Comparison of ENCODE assay signal across 10 mouse cellular contexts in the genomic region with DNA sequence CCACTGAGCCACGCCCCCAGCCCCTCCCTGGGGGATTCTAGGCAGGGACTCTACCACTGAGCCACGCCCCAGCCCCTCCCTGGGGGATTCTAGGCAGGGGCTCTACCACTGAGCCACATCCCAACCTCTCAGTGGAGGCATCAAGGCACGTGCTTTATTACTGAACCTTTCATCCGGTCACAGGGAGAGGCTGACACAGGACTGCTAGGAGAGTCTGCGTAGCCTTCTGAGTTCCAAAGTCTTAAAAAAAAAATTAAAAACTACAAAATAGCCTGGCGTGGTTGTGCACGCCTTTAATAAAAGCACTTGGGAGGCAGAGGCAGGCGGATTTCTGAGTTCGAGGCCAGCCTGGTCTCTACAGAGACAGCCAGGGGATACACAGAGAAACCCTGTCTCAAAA. TPM values are rescaled to one million over a fixed set of nuclear protein-coding genes. Genes with fewer than 3 reads are reported as not detected.
DNase-seq lines count a peak whose midpoint lies in the region; ATAC-seq and TF ChIP-seq lines count a peak whose summit lies in the region.
"Not testable (repeated sequence)": the region's sequence is repeated elsewhere in the genome, so short reads cannot be mapped to it uniquely, and the experiment has no call there.
"Had no signal": no experiment of that assay in that cellular context is flagged by ENCODE, and none has a peak within 500 bp of the region (broad histone marks: within the 10 kb centered on the region; RNA-seq: fewer than 3 reads in every experiment).

No protein-coding gene starts in this region.

- WGBS in embryonic facial prominence, embryonic 10.5 days: 54% methylated on average over 9 of the region's 9 CpGs
- WGBS in forebrain, postnatal 0 days: 61% methylated on average over 9 of the region's 9 CpGs
- 58% methylated on average over 9 of the region's 9 CpGs for WGBS in hindbrain, embryonic 14.5 days
- 63% methylated on average over 9 of the region's 9 CpGs for WGBS in limb, embryonic 10.5 days
- WGBS in lung, embryonic 15.5 days: 55% methylated on average over 9 of the region's 9 CpGs
- WGBS in neural tube, embryonic 11.5 days: 60% methylated on average over 9 of the region's 9 CpGs

- H3K4me2 ChIP-seq in forebrain, postnatal 0 days (ENCODE audit: low read depth): peak overlapping the region; percentile 81
- H3K4me2 ChIP-seq in hindbrain, embryonic 14.5 days (replicated peaks): peak overlapping the region; percentile 79
- H3K4me2 ChIP-seq in lung, embryonic 15.5 days: peak overlapping the region; percentile 79
- peak overlapping the region; percentile 89 for H3K4me2 ChIP-seq in neural tube, embryonic 11.5 days (ENCODE audit: low read depth)

- not testable (repeated sequence) for H3K36me3 ChIP-seq in ES-Bruce4 (ENCODE audit: control insufficient read depth, insufficient read depth, low read length, poor library complexity, severe bottlenecking); neural tube, embryonic 11.5 days (ENCODE audit: control insufficient read depth, insufficient read depth, low read length)
- H3K36me3 ChIP-seq in embryonic facial prominence, embryonic 10.5 days (replicated peaks): peaks cover 31% of the 10 kb centered on the region
- H3K36me3 ChIP-seq in forebrain, postnatal 0 days (ENCODE audit: insufficient read depth): peaks cover 22% of the 10 kb centered on the region
- H3K36me3 ChIP-seq in hindbrain, embryonic 14.5 days (replicated peaks; ENCODE audit: control insufficient read depth, insufficient read depth): peaks cover 29% of the 10 kb centered on the region
- H3K36me3 ChIP-seq in limb, embryonic 10.5 days: peaks cover 32% of the 10 kb centered on the region
- H3K36me3 ChIP-seq in lung, embryonic 15.5 days: peaks cover 23% of the 10 kb centered on the region

- not testable (repeated sequence) for TF ChIP-seq POLR2A in ES-Bruce4 (IDR thresholded peaks at IDR 0.05; ENCODE audit: insufficient read depth, low read length)

- DNase-seq in embryonic facial prominence, embryonic 10.5 days (ENCODE audit: low spot score); forebrain, postnatal 0 days; hindbrain, embryonic 14.5 days (ENCODE audit: low spot score); limb, embryonic 10.5 days (ENCODE audit: low spot score); neural tube, embryonic 11.5 days (ENCODE audit: low spot score): not testable (repeated sequence)

- not testable (repeated sequence) for H3K4me1 ChIP-seq in ES-Bruce4 (ENCODE audit: control insufficient read depth, insufficient read depth, low read length); forebrain, postnatal 0 days (ENCODE audit: insufficient read depth); neural tube, embryonic 11.5 days (ENCODE audit: control insufficient read depth, insufficient read depth, low read length)
- peaks cover 17% of the 10 kb centered on the region for H3K4me1 ChIP-seq in embryonic facial prominence, embryonic 10.5 days
- H3K4me1 ChIP-seq in hindbrain, embryonic 14.5 days (replicated peaks; ENCODE audit: control insufficient read depth, insufficient read depth, low read length): peaks cover 13% of the 10 kb centered on the region
- peaks cover 19% of the 10 kb centered on the region for H3K4me1 ChIP-seq in limb, embryonic 10.5 days
- peaks cover 15% of the 10 kb centered on the region for H3K4me1 ChIP-seq in lung, embryonic 15.5 days

- H3K4me3 ChIP-seq in ES-Bruce4 (ENCODE audit: low read depth, low read length): peak overlapping the region; percentile 92
- H3K4me3 ChIP-seq in embryonic facial prominence, embryonic 10.5 days: peak overlapping the region; percentile 99
- peak overlapping the region; percentile 58 for H3K4me3 ChIP-seq in forebrain, postnatal 0 days (ENCODE audit: low read depth, low read length)
- peak overlapping the region; percentile 96 for H3K4me3 ChIP-seq in hindbrain, embryonic 14.5 days (replicated peaks; ENCODE audit: low read length)
- peak overlapping the region; percentile 98 for H3K4me3 ChIP-seq in limb, embryonic 10.5 days
- H3K4me3 ChIP-seq in lung, embryonic 15.5 days: peak overlapping the region; percentile 98
- H3K4me3 ChIP-seq in neural tube, embryonic 11.5 days (ENCODE audit: low read depth, low read length): peak overlapping the region; percentile 85

- not testable (repeated sequence) for TF ChIP-seq CTCF in ES-Bruce4 (IDR thresholded peaks at IDR 0.05; ENCODE audit: low read depth, low read length); forebrain, postnatal 0 days (IDR thresholded peaks at IDR 0.05; ENCODE audit: low read depth)

- peak overlapping the region; percentile 76 for H3K9ac ChIP-seq in ES-Bruce4 (ENCODE audit: low read depth, poor library complexity, severe bottlenecking)
- H3K9ac ChIP-seq in forebrain, postnatal 0 days: peak overlapping the region; percentile 72
- peak overlapping the region; percentile 91 for H3K9ac ChIP-seq in hindbrain, embryonic 14.5 days
- H3K9ac ChIP-seq in lung, embryonic 15.5 days: peak overlapping the region; percentile 76
- peak overlapping the region; percentile 77 for H3K9ac ChIP-seq in neural tube, embryonic 11.5 days (ENCODE audit: low read length)

- ATAC-seq in forebrain, postnatal 0 days; lung, embryonic 15.5 days (ENCODE audit: borderline replicate concordance, extremely low read depth, low FRiP score, low TSS enrichment); neural tube, embryonic 11.5 days (ENCODE audit: insufficient read depth, low FRiP score, low TSS enrichment): not testable (repeated sequence)
- 0 out of 2 replicates have a peak, but pooled peaks have one; percentile 35 for ATAC-seq in hindbrain, embryonic 14.5 days (ENCODE audit: low FRiP score)

- TF ChIP-seq EP300 in ES-Bruce4 (IDR thresholded peaks at IDR 0.05; ENCODE audit: insufficient read depth, low read depth, low read length): not testable (repeated sequence)

- not testable (repeated sequence) for H3K27ac ChIP-seq in ES-Bruce4 (ENCODE audit: insufficient read depth, low read length)
- H3K27ac ChIP-seq in embryonic facial prominence, embryonic 10.5 days (replicated peaks): peak overlapping the region; percentile 85
- peak overlapping the region; percentile 80; the same call in 1 of the 2 replicates for H3K27ac ChIP-seq in forebrain, postnatal 0 days (ENCODE audit: low read depth, low read length)
- H3K27ac ChIP-seq in hindbrain, embryonic 14.5 days: peak overlapping the region; percentile 83
- H3K27ac ChIP-seq in limb, embryonic 10.5 days: peak overlapping the region; percentile 85
- peak overlapping the region; percentile 91 for H3K27ac ChIP-seq in lung, embryonic 15.5 days
- peak overlapping the region; percentile 63; the same call in 1 of the 2 replicates for H3K27ac ChIP-seq in neural tube, embryonic 11.5 days (ENCODE audit: low read depth, low read length)

- H3K27me3 ChIP-seq in ES-Bruce4 (ENCODE audit: control insufficient read depth, insufficient read depth, low read length, poor library complexity, severe bottlenecking); embryonic facial prominence, embryonic 10.5 days (replicated peaks; ENCODE audit: low read depth, poor library complexity, severe bottlenecking); forebrain, postnatal 0 days (ENCODE audit: insufficient read depth, low read length); hindbrain, embryonic 14.5 days (ENCODE audit: control insufficient read depth, insufficient read depth, low read length); limb, embryonic 10.5 days (ENCODE audit: low read depth, poor library complexity, severe bottlenecking); lung, embryonic 15.5 days; neural tube, embryonic 11.5 days (ENCODE audit: control insufficient read depth, insufficient read depth, low read length): not testable (repeated sequence)

- not testable (repeated sequence) for H3K9me3 ChIP-seq in ES-Bruce4 (replicated peaks; ENCODE audit: control insufficient read depth, insufficient read depth, low read length, poor library complexity, severe bottlenecking); embryonic facial prominence, embryonic 10.5 days; forebrain, postnatal 0 days (ENCODE audit: low read length); hindbrain, embryonic 14.5 days (ENCODE audit: control insufficient read depth, low read length); limb, embryonic 10.5 days (replicated peaks); lung, embryonic 15.5 days; neural tube, embryonic 11.5 days (ENCODE audit: control insufficient read depth, low read length)

RNA-seq across cellular contexts. Expression of a gene that starts 0.6 kb away (rescaled TPM):
- 18.8 and 21.8 TPM in 2 replicates for polyA plus RNA-seq in ES-Bruce4 (2011; ENCODE audit: insufficient read depth, insufficient read length, low read depth, missing spikeins)
- 47.9 and 48.0 TPM in 2 replicates for polyA plus RNA-seq in embryonic facial prominence, embryonic 10.5 days (2016; fragmentation: Nextera tagmentation; extraction: Ambion mirVana)
- total RNA-seq in forebrain, postnatal 0 days (2014; rRNA removed): 20.2 and 29.5 TPM in 2 replicates
- polyA plus RNA-seq in forebrain, postnatal 0 days (2015; fragmentation: Nextera tagmentation; extraction: Ambion mirVana): 19.5 and 20.4 TPM in 2 replicates
- 21.1 and 21.9 TPM in 2 replicates for polyA plus RNA-seq in hindbrain, embryonic 14.5 days (2014; fragmentation: Nextera tagmentation; extraction: Ambion mirVana)
- 53.2 and 58.5 TPM in 2 replicates for polyA plus RNA-seq in limb, embryonic 10.5 days (2016; fragmentation: Nextera tagmentation; extraction: Ambion mirVana)
- 34.8 and 37.5 TPM in 2 replicates for polyA plus RNA-seq in lung, embryonic 15.5 days (2015; fragmentation: Nextera tagmentation; extraction: Ambion mirVana)
- polyA plus RNA-seq in neural tube, embryonic 11.5 days (2014; fragmentation: Nextera tagmentation; extraction: Ambion mirVana): 30.3 and 30.5 TPM in 2 replicates

RNA-seq across cellular contexts. Expression of a gene that starts 16.1 kb away (rescaled TPM):
- not detected in 2 replicates for polyA plus RNA-seq in ES-Bruce4 (2011; ENCODE audit: insufficient read depth, insufficient read length, low read depth, missing spikeins)
- polyA plus RNA-seq in embryonic facial prominence, embryonic 10.5 days (2016; fragmentation: Nextera tagmentation; extraction: Ambion mirVana): not detected in 2 replicates
- not detected in 2 replicates for total RNA-seq in forebrain, postnatal 0 days (2014; rRNA removed)
- polyA plus RNA-seq in forebrain, postnatal 0 days (2015; fragmentation: Nextera tagmentation; extraction: Ambion mirVana): not detected in 2 replicates
- polyA plus RNA-seq in hindbrain, embryonic 14.5 days (2014; fragmentation: Nextera tagmentation; extraction: Ambion mirVana): not detected in 2 replicates
- not detected in 2 replicates for polyA plus RNA-seq in limb, embryonic 10.5 days (2016; fragmentation: Nextera tagmentation; extraction: Ambion mirVana)
- not detected in 2 replicates for polyA plus RNA-seq in lung, embryonic 15.5 days (2015; fragmentation: Nextera tagmentation; extraction: Ambion mirVana)
- not detected in 2 replicates for polyA plus RNA-seq in neural tube, embryonic 11.5 days (2014; fragmentation: Nextera tagmentation; extraction: Ambion mirVana)
- total RNA-seq: layer of hippocampus, postnatal 25 days; neutrophil, adult 5-6 weeks had no signal
- polyA plus RNA-seq: brain, embryonic 14.5 days had no signal

RNA-seq across cellular contexts. Expression of a gene that starts 19.4 kb away (rescaled TPM):
- polyA plus RNA-seq in ES-Bruce4 (2011; ENCODE audit: insufficient read depth, insufficient read length, low read depth, missing spikeins): 0.49 and 0.55 TPM in 2 replicates
- polyA plus RNA-seq in embryonic facial prominence, embryonic 10.5 days (2016; fragmentation: Nextera tagmentation; extraction: Ambion mirVana): not detected in 2 replicates
- not detected in 2 replicates for total RNA-seq in forebrain, postnatal 0 days (2014; rRNA removed)
- 0.18 TPM in 1 of 2 replicates, not detected in the other for polyA plus RNA-seq in forebrain, postnatal 0 days (2015; fragmentation: Nextera tagmentation; extraction: Ambion mirVana)
- 0.24 TPM in 1 of 2 replicates, not detected in the other for polyA plus RNA-seq in hindbrain, embryonic 14.5 days (2014; fragmentation: Nextera tagmentation; extraction: Ambion mirVana)
- polyA plus RNA-seq in limb, embryonic 10.5 days (2016; fragmentation: Nextera tagmentation; extraction: Ambion mirVana): not detected in 2 replicates
- polyA plus RNA-seq in lung, embryonic 15.5 days (2015; fragmentation: Nextera tagmentation; extraction: Ambion mirVana): not detected in 2 replicates
- not detected in 2 replicates for polyA plus RNA-seq in neural tube, embryonic 11.5 days (2014; fragmentation: Nextera tagmentation; extraction: Ambion mirVana)
- total RNA-seq: neutrophil, adult 5-6 weeks had no signal

RNA-seq across cellular contexts. Expression of a gene that starts 25.1 kb away (rescaled TPM):
- polyA plus RNA-seq in ES-Bruce4 (2011; ENCODE audit: insufficient read depth, insufficient read length, low read depth, missing spikeins): 68.9 and 71.8 TPM in 2 replicates
- 20.1 and 20.3 TPM in 2 replicates for polyA plus RNA-seq in embryonic facial prominence, embryonic 10.5 days (2016; fragmentation: Nextera tagmentation; extraction: Ambion mirVana)
- total RNA-seq in forebrain, postnatal 0 days (2014; rRNA removed): 6.0 and 9.9 TPM in 2 replicates
- polyA plus RNA-seq in forebrain, postnatal 0 days (2015; fragmentation: Nextera tagmentation; extraction: Ambion mirVana): 6.0 and 8.1 TPM in 2 replicates
- polyA plus RNA-seq in hindbrain, embryonic 14.5 days (2014; fragmentation: Nextera tagmentation; extraction: Ambion mirVana): 12.4 and 12.7 TPM in 2 replicates
- polyA plus RNA-seq in limb, embryonic 10.5 days (2016; fragmentation: Nextera tagmentation; extraction: Ambion mirVana): 23.0 and 23.4 TPM in 2 replicates
- polyA plus RNA-seq in lung, embryonic 15.5 days (2015; fragmentation: Nextera tagmentation; extraction: Ambion mirVana): 12.4 and 12.8 TPM in 2 replicates
- polyA plus RNA-seq in neural tube, embryonic 11.5 days (2014; fragmentation: Nextera tagmentation; extraction: Ambion mirVana): 19.9 and 20.3 TPM in 2 replicates
